Mouse (Mus musculus): ENCODE measurements around the gene Wfikkn1. TPM values are rescaled to one million over a fixed set of nuclear protein-coding genes. Genes with fewer than 3 reads are reported as not detected.

The Wfikkn1 gene
- polyA plus RNA-seq, 1 experiment from 2014 or later, result 0.42 TPM

DNA sequence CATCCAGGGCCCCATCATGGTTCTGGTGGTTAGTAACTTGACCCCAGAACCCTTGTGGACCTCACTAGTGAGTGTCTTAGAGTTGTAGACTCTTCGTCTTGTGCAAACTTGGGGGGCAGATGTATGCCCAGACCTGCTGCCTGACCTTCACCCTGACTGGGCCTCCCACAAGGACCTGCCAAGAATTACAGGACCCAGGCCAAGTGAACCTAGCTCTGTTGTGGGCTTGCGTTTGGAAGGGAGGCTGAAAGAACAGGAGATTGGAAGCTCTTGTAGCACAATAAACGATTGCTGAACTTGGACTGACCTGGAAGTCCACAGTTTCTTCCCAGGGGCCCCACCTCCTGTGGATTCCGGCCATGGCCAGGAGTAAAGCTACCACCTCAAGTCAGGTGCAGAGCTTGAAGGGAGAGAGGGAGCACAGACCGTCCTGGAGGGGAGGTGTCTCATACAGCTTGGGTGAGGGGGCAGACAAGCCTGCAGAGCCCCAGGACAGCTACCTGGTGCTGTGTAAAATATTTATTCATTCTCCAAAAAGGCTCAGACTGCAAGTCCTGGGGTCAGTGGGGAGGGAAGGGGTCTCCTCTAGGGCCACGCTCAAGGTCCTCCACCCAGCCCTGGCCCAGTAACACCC, 46.6 kb downstream of the Wfikkn1 start:
- peak overlapping the region; percentile 86 for H3K4me2 ChIP-seq (ENCODE audit: low read depth, low read length)
- peaks cover 43% of the 10 kb centered on the region for H3K4me1 ChIP-seq (ENCODE audit: control insufficient read depth, insufficient read depth, low read length)
- H3K9me3 ChIP-seq (ENCODE audit: control insufficient read depth, low read length), result no peaks in the 10 kb centered on the region
- peak overlapping the region; percentile 87 for H3K4me3 ChIP-seq (ENCODE audit: low read depth, low read length)
- ATAC-seq (ENCODE audit: low read depth), result no peak
- WGBS, result 31% methylated on average over 6 of the region's 6 CpGs
- H3K36me3 ChIP-seq (ENCODE audit: control insufficient read depth, insufficient read depth, low read length), result peaks cover 26% of the 10 kb centered on the region
- peak overlapping the region; percentile 96 for H3K27ac ChIP-seq (replicated peaks; ENCODE audit: low read depth, low read length)
- DNase-seq (ENCODE audit: low spot score), result no peak
- peak overlapping the region; percentile 90 for H3K9ac ChIP-seq (ENCODE audit: low read depth, low read length)
- H3K27me3 ChIP-seq (replicated peaks; ENCODE audit: control insufficient read depth, insufficient read depth, low read length), result no peaks in the 10 kb centered on the region

DNA sequence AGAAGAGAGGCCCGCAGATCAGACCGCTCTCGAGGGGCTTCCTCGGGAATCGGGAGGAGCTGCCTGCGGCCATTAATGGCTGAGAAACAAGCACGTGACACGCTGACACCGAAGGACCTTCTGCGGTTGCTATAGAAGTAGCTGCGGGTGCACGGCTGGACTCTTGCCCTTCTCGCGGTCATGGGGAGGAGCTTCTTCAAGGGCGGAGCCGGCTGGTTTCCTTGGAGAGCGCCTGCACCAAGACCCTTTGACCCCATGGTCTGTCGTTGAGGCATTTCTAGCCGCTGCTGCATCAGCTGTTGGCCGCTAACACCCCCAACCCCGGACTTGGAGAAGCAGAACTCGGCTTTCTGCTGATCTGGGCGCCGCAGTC, 47.4 kb downstream of the Wfikkn1 start, which contains the start of gene Stub1:
Gene Stub1, minus strand, starts transcription at position 114 of the 373 bp plus-strand sequence.
- DNase-seq (ENCODE audit: low spot score) (peak; percentile 96), ATAC-seq (ENCODE audit: low read depth) (peak; percentile 50)
- H3K4me2 ChIP-seq (ENCODE audit: low read depth, low read length), result peak within 1 kb of the TSS; percentile 86
- H3K4me1 ChIP-seq (ENCODE audit: control insufficient read depth, insufficient read depth, low read length), result peaks cover 43% of the 10 kb centered on the region
- H3K36me3 ChIP-seq (ENCODE audit: control insufficient read depth, insufficient read depth, low read length), result peaks cover 22% of the 10 kb centered on the region
- H3K4me3 ChIP-seq (ENCODE audit: low read depth, low read length), result peak within 1 kb of the TSS; percentile 87
- H3K27me3 ChIP-seq (replicated peaks; ENCODE audit: control insufficient read depth, insufficient read depth, low read length), result no peaks in the 10 kb centered on the region
- peak within 1 kb of the TSS; percentile 96 for H3K27ac ChIP-seq (replicated peaks; ENCODE audit: low read depth, low read length)
- H3K9ac ChIP-seq (ENCODE audit: low read depth, low read length), result peak within 1 kb of the TSS; percentile 90
- no peaks in the 10 kb centered on the region for H3K9me3 ChIP-seq (ENCODE audit: control insufficient read depth, low read length)
- 1% methylated on average over 24 of the region's 24 CpGs for WGBS

- H3K9ac ChIP-seq (ENCODE audit: low read depth, low read length), result peak overlapping the region; percentile 90
- no peaks in the 10 kb centered on the region for H3K27me3 ChIP-seq (replicated peaks; ENCODE audit: control insufficient read depth, insufficient read depth, low read length)
- peaks cover 43% of the 10 kb centered on the region for H3K4me1 ChIP-seq (ENCODE audit: control insufficient read depth, insufficient read depth, low read length)
- peak overlapping the region; percentile 87 for H3K4me3 ChIP-seq (ENCODE audit: low read depth, low read length)
- peak; percentile 100 for DNase-seq (ENCODE audit: low spot score)
- H3K36me3 ChIP-seq (ENCODE audit: control insufficient read depth, insufficient read depth, low read length), result peaks cover 28% of the 10 kb centered on the region
- H3K4me2 ChIP-seq (ENCODE audit: low read depth, low read length), result peak overlapping the region; percentile 86
- no peaks in the 10 kb centered on the region for H3K9me3 ChIP-seq (ENCODE audit: control insufficient read depth, low read length)
- ATAC-seq (ENCODE audit: low read depth), result peak; percentile 90
- peak overlapping the region; percentile 96 for H3K27ac ChIP-seq (replicated peaks; ENCODE audit: low read depth, low read length)
- under 1% methylated on average over 53 of the region's 77 CpGs for WGBS
Measured at GRCm38 (mm10) chr17:25832436-25833290, 48.0 kb downstream of the Wfikkn1 start.

DNA sequence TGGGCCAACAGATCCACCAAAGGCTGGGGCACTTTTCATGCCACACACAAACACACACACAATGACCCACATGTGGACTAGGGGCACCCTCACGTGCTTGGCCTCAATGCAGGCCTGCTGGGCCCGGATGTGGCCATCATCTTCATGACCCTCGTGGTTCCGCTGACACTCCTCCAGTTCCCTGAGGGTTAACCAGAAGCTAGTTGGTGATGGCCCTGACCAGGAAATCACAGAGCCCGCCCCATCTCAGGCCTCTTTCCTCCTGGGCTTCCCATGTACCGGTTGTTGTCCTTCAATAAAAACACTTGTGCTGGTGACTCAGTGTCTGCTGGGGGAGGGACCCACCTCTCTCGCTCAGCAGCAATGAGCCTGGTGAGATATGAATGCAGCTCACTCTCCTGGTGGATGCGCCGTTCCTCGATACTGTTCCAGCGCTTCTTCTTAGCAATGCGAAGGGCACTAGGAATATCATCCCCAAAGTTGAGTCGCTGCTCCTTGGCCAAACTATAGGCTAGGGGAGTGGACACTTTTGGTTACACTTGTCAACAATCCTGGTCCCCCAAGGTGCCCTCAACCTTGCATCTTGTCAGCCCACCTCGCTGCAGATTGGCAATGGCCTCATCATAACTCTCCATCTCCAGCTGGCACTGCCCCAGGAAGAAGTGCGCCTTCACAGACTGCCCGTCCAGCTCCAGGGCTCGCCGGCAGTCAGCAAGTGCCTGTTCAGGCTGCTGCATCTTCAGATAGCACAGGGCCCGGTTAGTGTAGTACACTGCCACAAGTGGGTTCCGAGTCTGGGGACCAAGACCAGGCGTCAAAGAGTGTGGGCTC, 49.0 kb downstream of the Wfikkn1 start:
- ATAC-seq (ENCODE audit: low read depth) (no peak), DNase-seq (ENCODE audit: low spot score) (no peak)
- Histone ChIP-seq H3K4me2 (ENCODE audit: low read depth, low read length) (peak overlapping the region; percentile 86), H3K4me1 (ENCODE audit: control insufficient read depth, insufficient read depth, low read length) (peaks cover 43% of the 10 kb centered on the region), H3K4me3 (ENCODE audit: low read depth, low read length) (peak overlapping the region; percentile 87), H3K27me3 (replicated peaks; ENCODE audit: control insufficient read depth, insufficient read depth, low read length) (no peaks in the 10 kb centered on the region), H3K9me3 (ENCODE audit: control insufficient read depth, low read length) (no peaks in the 10 kb centered on the region), H3K27ac (replicated peaks; ENCODE audit: low read depth, low read length) (peak overlapping the region; percentile 86), H3K9ac (ENCODE audit: low read depth, low read length) (peak overlapping the region; percentile 90), H3K36me3 (ENCODE audit: control insufficient read depth, insufficient read depth, low read length) (peaks cover 34% of the 10 kb centered on the region)
- 61% methylated on average over 21 of the region's 21 CpGs for WGBS

DNA sequence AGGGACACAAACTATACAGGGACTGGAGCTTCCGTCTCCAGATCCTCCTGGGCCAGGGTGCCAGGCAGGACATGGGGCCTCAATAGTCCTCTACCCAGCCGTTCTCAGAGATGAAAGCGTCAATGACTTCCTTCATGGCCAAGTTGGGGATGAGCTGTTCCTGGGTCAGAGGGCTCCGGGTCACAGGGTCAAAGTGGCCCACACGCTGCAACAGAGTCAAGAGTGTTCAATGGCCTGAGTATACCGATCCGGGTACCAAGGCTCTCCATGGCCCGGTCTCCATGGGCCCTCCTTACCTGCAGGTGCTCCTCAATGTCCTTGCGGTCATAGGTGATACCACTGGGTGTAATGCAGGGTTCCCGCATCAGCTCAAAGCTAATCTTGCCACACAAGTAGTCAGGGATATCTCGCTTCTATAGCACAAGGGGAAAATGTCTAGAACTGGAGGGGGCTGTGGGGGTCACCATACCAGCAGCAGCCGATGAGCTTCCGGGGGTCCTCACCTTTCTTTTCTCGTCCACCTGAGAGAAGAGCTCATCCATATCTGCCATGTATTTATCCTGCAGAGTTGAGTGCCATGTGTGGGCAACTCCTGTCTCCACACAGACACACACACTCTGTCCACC, 49.7 kb downstream of the Wfikkn1 start:
- Histone ChIP-seq H3K4me2 (ENCODE audit: low read depth, low read length) (peak overlapping the region; percentile 86; the same call in 1 of the 2 replicates), H3K27me3 (replicated peaks; ENCODE audit: control insufficient read depth, insufficient read depth, low read length) (no peaks in the 10 kb centered on the region), H3K4me1 (ENCODE audit: control insufficient read depth, insufficient read depth, low read length) (peaks cover 38% of the 10 kb centered on the region), H3K9me3 (ENCODE audit: control insufficient read depth, low read length) (no peaks in the 10 kb centered on the region), H3K27ac (replicated peaks; ENCODE audit: low read depth, low read length) (no peak overlapping the region), H3K4me3 (ENCODE audit: low read depth, low read length) (peak overlapping the region; percentile 87), H3K36me3 (ENCODE audit: control insufficient read depth, insufficient read depth, low read length) (peaks cover 41% of the 10 kb centered on the region), H3K9ac (ENCODE audit: low read depth, low read length) (peak overlapping the region; percentile 90; the same call in 1 of the 2 replicates)
- ATAC-seq (ENCODE audit: low read depth) (no peak), DNase-seq (ENCODE audit: low spot score) (no peak)
- 84% methylated on average over 13 of the region's 14 CpGs for WGBS

GRCm38 (mm10) chr17:25830200-25830753, 50.4 kb downstream of the Wfikkn1 start:
- Histone ChIP-seq H3K27ac (replicated peaks; ENCODE audit: low read depth, low read length) (no peak overlapping the region), H3K9me3 (ENCODE audit: control insufficient read depth, low read length) (no peaks in the 10 kb centered on the region), H3K4me1 (ENCODE audit: control insufficient read depth, insufficient read depth, low read length) (peaks cover 38% of the 10 kb centered on the region), H3K36me3 (ENCODE audit: control insufficient read depth, insufficient read depth, low read length) (peaks cover 45% of the 10 kb centered on the region), H3K9ac (ENCODE audit: low read depth, low read length) (peak overlapping the region; percentile 76; the same call in 1 of the 2 replicates), H3K27me3 (replicated peaks; ENCODE audit: control insufficient read depth, insufficient read depth, low read length) (no peaks in the 10 kb centered on the region), H3K4me3 (ENCODE audit: low read depth, low read length) (peak overlapping the region; percentile 52; the same call in 1 of the 2 replicates), H3K4me2 (ENCODE audit: low read depth, low read length) (peak overlapping the region; percentile 76; the same call in 1 of the 2 replicates)
- DNase-seq (ENCODE audit: low spot score), result no peak
- ATAC-seq (ENCODE audit: low read depth), result no peak
- 82% methylated on average over 4 of the region's 4 CpGs for WGBS

DNA sequence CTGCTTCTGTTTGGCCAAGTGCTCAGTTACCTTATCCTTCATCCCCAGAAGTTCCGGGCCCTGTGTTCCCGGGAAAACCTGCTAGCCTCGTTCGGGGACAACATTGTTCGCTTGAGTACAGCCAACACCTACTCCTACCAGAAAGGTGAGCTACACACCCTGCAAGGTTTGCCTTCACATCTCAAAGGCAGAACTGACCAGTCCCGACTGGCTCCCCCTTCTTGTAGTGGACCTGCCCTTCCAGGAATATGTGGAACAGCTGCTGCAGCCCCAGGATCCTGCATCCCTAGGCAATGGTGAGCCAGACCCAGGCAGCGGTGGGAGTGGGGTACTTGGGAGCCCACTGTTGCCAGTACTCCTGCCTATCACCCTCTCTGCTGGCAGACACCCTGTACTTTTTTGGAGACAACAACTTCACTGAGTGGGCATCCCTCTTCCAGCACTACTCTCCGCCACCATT, 51.1 kb downstream of the Wfikkn1 start:
- 31% methylated on average over 8 of the region's 8 CpGs for WGBS
- ATAC-seq (ENCODE audit: low read depth) (no peak), DNase-seq (ENCODE audit: low spot score) (no peak)
- Histone ChIP-seq H3K27me3 (replicated peaks; ENCODE audit: control insufficient read depth, insufficient read depth, low read length) (no peaks in the 10 kb centered on the region), H3K36me3 (ENCODE audit: control insufficient read depth, insufficient read depth, low read length) (peaks cover 45% of the 10 kb centered on the region), H3K27ac (replicated peaks; ENCODE audit: low read depth, low read length) (peak overlapping the region; percentile 90), H3K4me2 (ENCODE audit: low read depth, low read length) (peak overlapping the region; percentile 76), H3K4me1 (ENCODE audit: control insufficient read depth, insufficient read depth, low read length) (peaks cover 36% of the 10 kb centered on the region), H3K9me3 (ENCODE audit: control insufficient read depth, low read length) (no peaks in the 10 kb centered on the region), H3K4me3 (ENCODE audit: low read depth, low read length) (peak overlapping the region; percentile 52), H3K9ac (ENCODE audit: low read depth, low read length) (peak overlapping the region; percentile 76)

All from embryonic facial prominence, embryonic 14.5 days (tissue).